Mouse (Mus musculus) cerebellum, postnatal 25 days (tissue): ENCODE data around the gene Vav3.

Experiments used
- DNase-seq, 2 experiments: peaks; one replicate each; pipeline ENCODE4 v3.0.0; 2021; ENCODE audit warnings: mixed read lengths in 2 of 2

Vav3 gene

GRCm38 (mm10) chr3:109340274-109341070 is at the start of gene Vav3:
TSS of gene Vav3 (plus strand) at chr3:109340653.
- peak; percentile 45 to 66 for DNase-seq

GRCm38 (mm10) chr3:109298857-109299256 is 41.6 kb upstream of the Vav3 start:
- peak; percentile 56 to 61 for DNase-seq

GRCm38 (mm10) chr3:109299303-109300074 is 41.0 kb upstream of the Vav3 start:
- DNase-seq: no peak

GRCm38 (mm10) chr3:109302059-109302458 is 38.4 kb upstream of the Vav3 start:
- DNase-seq: no peak

- DNase-seq: peak in 1 of 2 experiments; percentile 8
Measured at GRCm38 (mm10) chr3:109307406-109307805, 33.0 kb upstream of the Vav3 start.

GRCm38 (mm10) chr3:109308468-109308867 is 32.0 kb upstream of the Vav3 start:
- DNase-seq: no peak

GRCm38 (mm10) chr3:109309317-109310265 is 30.9 kb upstream of the Vav3 start:
- no peak for DNase-seq

GRCm38 (mm10) chr3:109311172-109311824 is 29.2 kb upstream of the Vav3 start:
- DNase-seq: no peak

GRCm38 (mm10) chr3:109311875-109312274 is 28.6 kb upstream of the Vav3 start:
- no peak for DNase-seq

GRCm38 (mm10) chr3:109313501-109313900 is 27.0 kb upstream of the Vav3 start:
- no peak for DNase-seq

- no peak for DNase-seq
Measured at GRCm38 (mm10) chr3:109322225-109322624, 18.2 kb upstream of the Vav3 start.

GRCm38 (mm10) chr3:109323447-109324300 is 16.8 kb upstream of the Vav3 start:
- no peak for DNase-seq

GRCm38 (mm10) chr3:109327128-109327527 is 13.3 kb upstream of the Vav3 start:
- no peak for DNase-seq

GRCm38 (mm10) chr3:109332755-109333154 is 7.7 kb upstream of the Vav3 start:
- DNase-seq: no peak

- DNase-seq: no peak
Measured at GRCm38 (mm10) chr3:109335470-109335869, 5.0 kb upstream of the Vav3 start.

- DNase-seq: no peak
Measured at GRCm38 (mm10) chr3:109339290-109339689, 1.2 kb upstream of the Vav3 start.

GRCm38 (mm10) chr3:109339941-109340273 is 546 bp upstream of the Vav3 start:
- DNase-seq: peak; percentile 8 to 23

GRCm38 (mm10) chr3:109341071-109341480 is 623 bp downstream of the Vav3 start:
- DNase-seq: no peak

- DNase-seq: peak in 1 of 2 experiments; percentile 16
Measured at GRCm38 (mm10) chr3:109341631-109342030, 1.2 kb downstream of the Vav3 start.

- DNase-seq: no peak
Measured at GRCm38 (mm10) chr3:109351956-109352684, 11.7 kb downstream of the Vav3 start.

GRCm38 (mm10) chr3:109352690-109353089 is 12.2 kb downstream of the Vav3 start:
- DNase-seq: no peak
